Mouse (Mus musculus) ovary, postnatal 36 days (tissue): Measurements from ENCODE around the gene Znhit6.

Source experiments
- DNase-seq: peaks from one replicate; pipeline ENCODE4 v3.0.0; 2022; ENCODE audit warnings: low spot score, mixed read lengths

Gene Znhit6

GRCm38 (mm10) chr3:145646009-145646408 is 70.0 kb downstream of the Znhit6 start:
- DNase-seq: no peak

GRCm38 (mm10) chr3:145646666-145647065 is 70.7 kb downstream of the Znhit6 start:
- no peak for DNase-seq

GRCm38 (mm10) chr3:145647416-145647815 is 71.4 kb downstream of the Znhit6 start:
- DNase-seq: no peak

GRCm38 (mm10) chr3:145648097-145648931 is 72.3 kb downstream of the Znhit6 start:
- DNase-seq: no peak

- DNase-seq: peak; percentile 73
Observed at GRCm38 (mm10) chr3:145648991-145649851, 73.2 kb downstream of the Znhit6 start.

- DNase-seq: peak; percentile 84
Observed at GRCm38 (mm10) chr3:145649852-145650202, 73.8 kb downstream of the Znhit6 start, which contains the start of gene Ccn1. Ccn1 (minus strand) TSS chr3:145649981.

GRCm38 (mm10) chr3:145650298-145651011 is 74.5 kb downstream of the Znhit6 start:
- no peak for DNase-seq

GRCm38 (mm10) chr3:145651029-145651977 is 75.3 kb downstream of the Znhit6 start:
- DNase-seq: no peak

- DNase-seq: no peak
Observed at GRCm38 (mm10) chr3:145651978-145652321, 75.9 kb downstream of the Znhit6 start.

GRCm38 (mm10) chr3:145652322-145653131 is 76.5 kb downstream of the Znhit6 start:
- DNase-seq: no peak

- peak; percentile 73 for DNase-seq
Observed at GRCm38 (mm10) chr3:145653191-145653940, 77.4 kb downstream of the Znhit6 start.

GRCm38 (mm10) chr3:145654028-145654427 is 78.0 kb downstream of the Znhit6 start:
- DNase-seq: no peak
